Mouse (Mus musculus) neural tube, embryonic 14.5 days (tissue): ENCODE measurements around the gene Spock1. TPM values are rescaled to one million over a fixed set of nuclear protein-coding genes. Genes with fewer than 3 reads are reported as not detected.

Experiments
- ATAC-seq: fragments of 200-750 bp; cut with Nextera tagmentation; 2 replicates; pipeline ENCODE4 v1.8.0; 2017; ENCODE audit warnings: low read depth, mild to moderate bottlenecking, moderate TSS enrichment, moderate library complexity
- H3K27ac ChIP-seq: fragments of 300-500 bp; sonication (generic); 2 replicates; pipeline ENCODE4 v1.5.1; 2014; ENCODE audit warnings: low read depth, mild to moderate bottlenecking, control low read depth, low read length, moderate library complexity, mixed read lengths
- H3K27me3 ChIP-seq: fragments of 300-500 bp; sonication (generic); 2 replicates; pipeline ENCODE4 v1.6.1; 2014; ENCODE audit warnings: low read length; ENCODE audit not compliant: control insufficient read depth, insufficient read depth
- H3K36me3 ChIP-seq: fragments of 300-500 bp; sonication (generic); 2 replicates; pipeline ENCODE4 v1.6.1; 2014; ENCODE audit warnings: low read length, mixed read lengths; ENCODE audit not compliant: control insufficient read depth, insufficient read depth
- H3K4me1 ChIP-seq: fragments of 300-500 bp; sonication (generic); 2 replicates; pipeline ENCODE4 v1.6.1; 2014; ENCODE audit warnings: low read length; ENCODE audit not compliant: control insufficient read depth, insufficient read depth
- H3K4me2 ChIP-seq: fragments of 300-500 bp; sonication (generic); 2 replicates; pipeline ENCODE4 v1.6.1; 2014; ENCODE audit warnings: mild to moderate bottlenecking, low read depth, low read length, control low read depth
- H3K4me3 ChIP-seq: fragments of 300-500 bp; sonication (generic); 2 replicates; pipeline ENCODE4 v1.5.1; 2014; ENCODE audit warnings: low read depth, low read length, control low read depth, mixed read lengths
- H3K9ac ChIP-seq: fragments of 300-500 bp; sonication (generic); replicated peaks from 2 replicates; pipeline ENCODE4 v1.6.1; 2014; ENCODE audit warnings: low read depth, mild to moderate bottlenecking, control low read depth, low read length, mixed read lengths
- H3K9me3 ChIP-seq: fragments of 300-500 bp; sonication (generic); 2 replicates; pipeline ENCODE4 v1.6.1; 2016; ENCODE audit warnings: low read length; ENCODE audit not compliant: control insufficient read depth
- WGBS: fragments of 180-500 bp; shearing (Covaris S2); extraction: QIAGEN DNeasy Blood & Tissue Kit; methylation state at CpG from one replicate; pipeline ENCODE4 v1.1.7; 2014; 5-methylcytosine and 5-hydroxymethylcytosine counted together
- polyA plus RNA-seq: library from polyadenylated mRNA; unstranded; fragments of >200 nt; fragmentation: Nextera tagmentation; extraction: Ambion mirVana; gene quantifications from 2 replicates; pipeline ENCODE4 v1.2.1, GENCODE M21; 2014

Spock1 gene
- polyA plus RNA-seq, 1 experiment from 2014 or later = 157 TPM

DNA sequence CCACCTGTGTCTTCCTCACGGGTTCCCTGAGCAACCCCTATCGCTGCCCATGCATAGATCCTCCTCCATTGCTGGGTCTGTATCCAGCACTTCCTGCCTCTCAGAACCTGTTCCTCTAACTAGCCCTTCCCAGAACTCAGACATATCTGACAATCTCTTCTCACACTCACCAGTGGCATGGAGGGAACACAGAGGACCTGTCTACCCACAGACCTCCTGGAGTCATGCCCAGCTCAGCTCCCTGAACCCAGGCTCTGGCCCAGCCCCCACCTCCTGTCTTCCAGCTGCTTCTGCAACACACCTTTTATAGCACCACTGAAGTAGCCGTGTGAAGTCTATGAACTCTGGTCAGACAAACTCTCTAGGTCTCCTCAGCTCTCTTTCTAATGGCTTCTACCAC lies 101.3 kb downstream of the Spock1 start:
- no peak overlapping the region for H3K4me2 ChIP-seq
- H3K9ac ChIP-seq = no peak overlapping the region
- no peaks in the 10 kb centered on the region for H3K36me3 ChIP-seq
- no peaks in the 10 kb centered on the region for H3K27me3 ChIP-seq
- 93% methylated on average over 3 of the region's 3 CpGs for WGBS
- H3K9me3 ChIP-seq = no peaks in the 10 kb centered on the region
- no peaks in the 10 kb centered on the region for H3K4me1 ChIP-seq
- ATAC-seq = no peak
- no peak overlapping the region for H3K27ac ChIP-seq
- H3K4me3 ChIP-seq = no peak overlapping the region

DNA sequence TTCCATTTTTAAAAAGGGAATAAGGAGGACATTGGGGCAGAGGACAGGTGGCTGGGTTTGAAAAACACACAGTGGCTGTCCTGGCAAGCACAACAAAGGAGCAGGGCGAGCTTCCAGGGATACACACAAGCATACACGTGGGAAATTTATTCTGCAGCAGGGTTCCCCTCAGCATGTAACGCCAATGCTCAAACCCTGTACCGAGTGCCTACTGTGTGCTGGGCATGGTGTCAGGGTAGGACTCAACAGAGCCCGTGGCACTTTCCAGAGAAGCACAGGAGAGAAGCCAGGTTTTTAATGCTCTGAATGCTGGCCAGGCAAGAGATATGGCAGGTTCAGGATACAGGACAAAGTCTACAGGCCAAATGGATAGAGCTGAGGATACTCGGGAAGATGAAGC lies 101.8 kb downstream of the Spock1 start:
- no peak overlapping the region for H3K4me2 ChIP-seq
- no peaks in the 10 kb centered on the region for H3K9me3 ChIP-seq
- no peak overlapping the region for H3K4me3 ChIP-seq
- 57% methylated on average over 6 of the region's 6 CpGs for WGBS
- no peak overlapping the region for H3K9ac ChIP-seq
- no peak for ATAC-seq
- no peaks in the 10 kb centered on the region for H3K36me3 ChIP-seq
- no peak overlapping the region for H3K27ac ChIP-seq
- H3K4me1 ChIP-seq = no peaks in the 10 kb centered on the region
- H3K27me3 ChIP-seq = no peaks in the 10 kb centered on the region

DNA sequence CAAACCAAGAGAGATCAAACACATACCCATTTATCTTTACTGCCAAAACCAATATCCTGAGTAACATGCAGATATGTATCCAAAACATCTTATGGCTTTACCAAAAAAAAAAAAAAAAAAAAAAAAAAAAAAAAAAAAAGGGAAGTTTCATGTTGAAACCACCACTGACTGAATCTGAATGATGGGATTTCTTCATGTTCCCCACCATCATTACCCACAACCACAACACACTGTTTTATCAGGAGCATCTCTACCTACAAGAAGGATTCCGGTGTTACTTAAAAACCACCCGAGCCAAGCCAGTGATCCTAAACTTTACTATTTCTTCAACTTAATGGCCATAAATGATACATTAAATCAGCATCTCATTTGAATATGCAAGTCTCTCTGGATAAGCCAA lies 109.5 kb downstream of the Spock1 start:
- H3K36me3 ChIP-seq = no peaks in the 10 kb centered on the region
- H3K4me3 ChIP-seq = no peak overlapping the region
- no peak overlapping the region for H3K27ac ChIP-seq
- no peak overlapping the region for H3K4me2 ChIP-seq
- no peaks in the 10 kb centered on the region for H3K27me3 ChIP-seq
- WGBS = 89% methylated on average over 2 of the region's 2 CpGs
- no peaks in the 10 kb centered on the region for H3K4me1 ChIP-seq
- H3K9me3 ChIP-seq = no peaks in the 10 kb centered on the region
- no peak for ATAC-seq
- no peak overlapping the region for H3K9ac ChIP-seq

DNA sequence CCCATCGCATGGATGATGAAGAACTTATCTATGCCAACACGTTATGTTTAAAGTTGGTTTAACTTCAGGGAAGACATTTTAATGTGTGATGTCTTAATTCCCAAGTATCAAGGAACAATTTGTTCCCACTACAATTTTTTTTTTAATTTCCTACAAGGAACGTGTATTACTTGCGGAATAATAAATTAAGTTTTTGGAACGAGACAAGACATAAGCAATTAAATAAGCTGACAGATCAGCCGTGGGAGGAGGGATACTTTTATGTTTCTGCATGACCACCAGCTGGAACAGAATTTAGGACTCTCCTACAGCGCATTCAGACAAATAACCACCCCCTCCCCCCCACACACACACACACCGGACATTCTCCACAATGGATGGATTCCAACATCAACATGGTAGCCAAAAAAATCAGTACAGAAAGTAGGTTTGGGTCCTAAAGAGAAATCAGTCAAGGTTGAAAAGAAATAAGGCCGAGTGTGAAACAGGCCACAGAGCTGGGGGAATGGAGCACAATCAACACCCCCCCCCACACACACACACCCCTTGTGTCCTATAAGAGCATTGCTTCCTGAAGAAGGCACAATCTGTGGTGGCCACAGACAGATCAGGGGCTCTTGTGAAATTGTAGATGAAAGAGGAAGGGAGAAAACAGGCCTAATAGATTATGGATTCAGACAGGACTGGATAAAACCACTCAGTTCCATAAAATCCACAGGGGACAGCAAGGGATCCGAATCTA lies 111.0 kb downstream of the Spock1 start:
- no peak overlapping the region for H3K27ac ChIP-seq
- H3K36me3 ChIP-seq = no peaks in the 10 kb centered on the region
- H3K27me3 ChIP-seq = no peaks in the 10 kb centered on the region
- no peaks in the 10 kb centered on the region for H3K4me1 ChIP-seq
- no peak overlapping the region for H3K9ac ChIP-seq
- ATAC-seq = no peak
- H3K9me3 ChIP-seq = no peaks in the 10 kb centered on the region
- WGBS = 71% methylated on average over 10 of the region's 10 CpGs
- H3K4me2 ChIP-seq = no peak overlapping the region
- no peak overlapping the region for H3K4me3 ChIP-seq

DNA sequence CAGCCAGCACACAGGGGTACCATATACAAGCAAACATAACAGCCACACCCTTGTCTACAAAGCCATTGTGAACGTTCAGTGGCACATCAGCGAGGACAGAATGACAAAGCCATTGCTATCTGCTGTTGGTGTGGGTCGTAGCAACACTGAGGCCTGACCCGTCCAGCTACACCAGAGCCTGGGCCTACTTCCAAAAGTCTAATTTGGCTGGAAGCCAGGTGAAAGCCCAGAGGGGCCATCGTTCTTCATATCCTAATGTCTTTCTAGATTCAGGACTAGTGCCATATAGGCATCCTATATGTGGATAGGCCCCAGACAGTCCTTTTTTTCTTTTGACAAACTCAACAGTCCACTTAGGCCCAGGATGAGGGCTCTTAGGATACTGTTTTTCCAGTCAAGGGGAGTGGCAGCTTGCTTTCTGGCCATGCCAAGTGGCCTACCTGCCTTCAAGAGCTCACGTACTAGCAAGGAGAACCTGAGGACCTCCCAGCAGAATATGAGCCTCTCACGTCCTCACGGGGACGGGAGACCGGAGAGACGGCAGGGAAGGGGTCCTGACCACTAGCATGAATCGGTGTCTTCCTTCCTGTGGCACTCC lies 114.4 kb downstream of the Spock1 start:
- WGBS = 73% methylated on average over 12 of the region's 12 CpGs
- no peaks in the 10 kb centered on the region for H3K27me3 ChIP-seq
- no peak for ATAC-seq

DNA sequence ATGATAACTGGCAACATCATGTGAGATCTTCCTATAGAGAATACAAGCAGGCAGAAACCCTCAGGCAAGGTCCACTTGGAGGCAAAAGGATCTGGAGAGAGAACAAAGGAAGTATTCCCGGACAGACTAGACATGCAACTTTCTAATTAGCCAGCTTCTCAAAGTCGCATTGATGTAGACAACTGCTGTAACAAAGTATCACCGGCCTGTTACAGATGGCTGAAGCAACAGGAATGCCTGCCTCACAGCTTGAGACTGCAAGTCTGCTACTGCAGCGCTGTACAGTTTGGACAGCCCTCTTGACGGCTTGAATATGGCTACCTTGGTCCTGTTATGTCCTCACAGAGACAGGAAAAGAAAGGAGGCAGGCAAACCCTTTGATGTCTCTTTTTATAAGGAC lies 118.3 kb downstream of the Spock1 start:
- Histone ChIP-seq H3K4me3 (no peak overlapping the region), H3K9me3 (no peaks in the 10 kb centered on the region), H3K4me1 (peaks cover 13% of the 10 kb centered on the region), H3K36me3 (no peaks in the 10 kb centered on the region), H3K9ac (no peak overlapping the region), H3K4me2 (no peak overlapping the region), H3K27me3 (no peaks in the 10 kb centered on the region), H3K27ac (no peak overlapping the region)
- WGBS = 26% methylated on average over 5 of the region's 5 CpGs
- ATAC-seq = no peak

More for the DNA sequence above, 114.4 kb downstream of the Spock1 start:
- H3K4me2 ChIP-seq = no peak overlapping the region
- H3K4me3 ChIP-seq = no peak overlapping the region
- H3K9me3 ChIP-seq = no peaks in the 10 kb centered on the region
- H3K4me1 ChIP-seq = peaks cover 13% of the 10 kb centered on the region
- no peak overlapping the region for H3K9ac ChIP-seq
- H3K36me3 ChIP-seq = no peaks in the 10 kb centered on the region
- no peak overlapping the region for H3K27ac ChIP-seq

DNA sequence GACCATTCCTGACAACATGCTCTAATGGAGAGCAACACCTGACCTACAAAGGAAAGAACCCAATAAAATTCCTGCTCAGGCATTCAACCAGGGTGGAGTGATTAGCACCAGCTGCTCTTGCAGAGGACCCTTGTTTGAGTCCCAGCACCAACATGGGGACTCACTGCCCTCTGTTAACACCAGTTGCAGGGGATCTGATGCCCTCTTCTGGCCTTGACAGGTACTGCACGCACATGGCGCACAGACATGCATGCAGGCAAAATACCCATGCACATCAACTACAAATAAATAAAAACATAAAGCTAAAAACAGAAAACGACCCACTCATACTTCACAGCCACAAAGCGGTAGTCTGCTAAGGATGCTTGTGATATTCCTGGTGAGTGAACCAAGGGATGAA lies 119.8 kb downstream of the Spock1 start:
- Histone ChIP-seq H3K27me3 (no peaks in the 10 kb centered on the region), H3K36me3 (no peaks in the 10 kb centered on the region), H3K9ac (no peak overlapping the region), H3K9me3 (no peaks in the 10 kb centered on the region), H3K4me1 (peaks cover 13% of the 10 kb centered on the region), H3K27ac (no peak overlapping the region), H3K4me3 (no peak overlapping the region), H3K4me2 (no peak overlapping the region)
- WGBS = 97% methylated on average over 4 of the region's 4 CpGs
- ATAC-seq = no peak

DNA sequence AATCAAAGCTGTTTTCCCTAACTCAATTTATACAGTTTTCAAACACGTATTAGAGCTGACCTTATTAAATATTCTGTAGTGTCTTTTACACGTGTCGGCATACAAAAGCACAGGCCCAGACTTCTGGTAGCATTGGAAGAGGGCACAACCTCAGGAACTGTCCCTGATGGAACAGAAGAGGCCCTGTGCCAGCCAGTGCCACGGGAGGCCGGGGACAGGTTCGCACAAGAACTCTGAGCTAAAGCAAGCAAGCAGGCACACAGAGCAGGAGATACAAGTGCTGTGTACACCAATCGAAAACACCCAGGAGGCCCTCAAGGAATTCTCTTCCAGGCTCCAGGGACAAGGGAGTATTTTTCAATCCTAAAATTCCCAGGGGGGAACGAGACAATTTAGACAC lies 121.9 kb downstream of the Spock1 start:
- no peaks in the 10 kb centered on the region for H3K36me3 ChIP-seq
- H3K27ac ChIP-seq = no peak overlapping the region
- no peaks in the 10 kb centered on the region for H3K9me3 ChIP-seq
- no peak for ATAC-seq
- no peaks in the 10 kb centered on the region for H3K27me3 ChIP-seq
- peaks cover 13% of the 10 kb centered on the region for H3K4me1 ChIP-seq
- H3K9ac ChIP-seq = no peak overlapping the region
- 85% methylated on average over 8 of the region's 8 CpGs for WGBS
- no peak overlapping the region for H3K4me3 ChIP-seq
- H3K4me2 ChIP-seq = no peak overlapping the region

DNA sequence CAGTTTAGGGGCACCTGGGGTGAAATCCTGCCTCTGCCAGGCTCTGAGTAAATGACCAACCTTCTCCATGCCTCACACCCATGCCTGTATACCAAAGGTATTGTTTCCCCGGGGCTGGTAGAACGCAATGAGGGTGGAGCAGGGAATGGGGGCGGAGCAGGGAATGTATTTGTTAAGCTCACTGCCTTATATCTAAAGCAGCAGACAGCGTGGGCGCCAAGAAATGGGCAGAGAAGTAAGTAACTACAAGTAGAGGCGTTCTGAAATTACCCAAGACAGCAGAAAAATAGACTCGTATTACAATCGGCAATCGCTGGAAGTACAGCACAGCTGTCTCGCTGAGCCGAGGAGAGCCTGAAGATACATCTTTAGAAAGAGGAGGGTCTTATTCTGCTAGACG lies 125.2 kb downstream of the Spock1 start:
- no peaks in the 10 kb centered on the region for H3K27me3 ChIP-seq
- no peaks in the 10 kb centered on the region for H3K36me3 ChIP-seq
- H3K9ac ChIP-seq = no peak overlapping the region
- no peak overlapping the region for H3K4me2 ChIP-seq
- H3K4me3 ChIP-seq = no peak overlapping the region
- no peaks in the 10 kb centered on the region for H3K9me3 ChIP-seq
- no peak overlapping the region for H3K27ac ChIP-seq
- WGBS = 71% methylated on average over 12 of the region's 12 CpGs
- no peaks in the 10 kb centered on the region for H3K4me1 ChIP-seq
- no peak for ATAC-seq
